Mouse (Mus musculus) forebrain, postnatal 0 days (tissue): ENCODE data around the gene Borcs5. TPM values are rescaled to one million over a fixed set of nuclear protein-coding genes. Genes with fewer than 3 reads are reported as not detected.

Experiments used
- ATAC-seq: fragments of 200-750 bp; cut with Nextera tagmentation; 2 replicates; pipeline ENCODE4 v1.8.0; 2017; ENCODE audit warnings: mild to moderate bottlenecking, moderate library complexity
- DNase-seq: peaks from one replicate; pipeline ENCODE4 v3.0.0-alpha.2; 2015
- H3K27ac ChIP-seq: fragments of 300-500 bp; sonication (generic); 2 replicates; pipeline ENCODE4 v1.5.1; 2014; ENCODE audit warnings: low read depth, mild to moderate bottlenecking, antibody characterized with exemption, low read length, moderate library complexity, mixed read lengths
- H3K27me3 ChIP-seq: fragments of 300-500 bp; sonication (generic); 2 replicates; pipeline ENCODE4 v1.6.1; 2014; ENCODE audit warnings: mild to moderate bottlenecking, low read length, mixed read lengths; ENCODE audit not compliant: insufficient read depth
- H3K36me3 ChIP-seq: fragments of 300-500 bp; sonication (generic); 2 replicates; pipeline ENCODE4 v1.6.1; 2014; ENCODE audit warnings: mild to moderate bottlenecking, moderate library complexity; ENCODE audit not compliant: insufficient read depth
- H3K4me1 ChIP-seq: fragments of 300-500 bp; sonication (generic); 2 replicates; pipeline ENCODE4 v1.6.1; 2014; ENCODE audit warnings: antibody characterized with exemption; ENCODE audit not compliant: insufficient read depth
- H3K4me2 ChIP-seq: fragments of 300-500 bp; sonication (generic); 2 replicates; pipeline ENCODE4 v1.6.1; 2014; ENCODE audit warnings: low read depth, mild to moderate bottlenecking, moderate library complexity
- H3K4me3 ChIP-seq: fragments of 300-500 bp; sonication (generic); 2 replicates; pipeline ENCODE4 v1.5.1; 2014; ENCODE audit warnings: low read depth, low read length, mixed read lengths
- H3K9ac ChIP-seq: fragments of 300-500 bp; sonication (generic); 2 replicates; pipeline ENCODE4 v1.6.1; 2014; ENCODE audit warnings: mild to moderate bottlenecking
- H3K9me3 ChIP-seq: fragments of 300-500 bp; sonication (generic); 2 replicates; pipeline ENCODE4 v1.6.1; 2016; ENCODE audit warnings: low read length
- CTCF ChIP-seq: sonication (generic); IDR thresholded peaks from 2 replicates; pipeline ENCODE4 v1.5.1; 2016; ENCODE audit warnings: antibody characterized with exemption, control low read depth, low read depth
- WGBS: fragments of 180-500 bp; shearing (Covaris S2); extraction: QIAGEN DNeasy Blood & Tissue Kit; methylation state at CpG from one replicate; pipeline ENCODE4 v1.1.7; 2014; 5-methylcytosine and 5-hydroxymethylcytosine counted together
- polyA plus RNA-seq: library from polyadenylated mRNA; unstranded; fragments of >200 nt; fragmentation: Nextera tagmentation; extraction: Ambion mirVana; gene quantifications from 2 replicates; pipeline ENCODE4 v1.2.1, GENCODE M21; 2015
- total RNA-seq: library from RNA; depleted of rRNA; stranded (reverse); fragments of >200 nt; gene quantifications from 2 replicates; pipeline ENCODE4 v1.2.3, GENCODE M21; 2014

The Borcs5 gene
- total and polyA plus RNA-seq, 2 experiments from 2014 or later, result 41.2 to 42.6 TPM

DNA sequence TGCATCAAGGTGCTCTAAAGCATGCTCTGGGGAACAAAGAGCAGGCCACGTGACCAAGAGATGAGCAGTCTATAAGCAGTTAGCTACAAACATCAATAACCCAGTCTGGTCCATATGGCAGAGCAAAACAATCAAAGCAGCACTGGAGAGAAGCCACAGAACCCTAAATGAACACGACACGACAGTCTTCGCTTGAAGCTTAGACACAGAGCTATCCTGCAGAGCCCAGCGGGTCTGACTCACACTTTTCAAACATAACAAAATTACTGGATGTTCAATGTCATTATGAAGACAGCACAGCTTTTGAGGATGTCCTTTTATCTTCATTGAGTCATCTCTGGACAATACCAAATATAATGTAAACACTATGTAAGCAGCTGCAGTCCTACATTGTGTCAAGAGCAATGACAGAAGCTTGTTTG, 94.5 kb downstream of the Borcs5 start:
- Histone ChIP-seq H3K4me2 (no peak overlapping the region), H3K27ac (no peak overlapping the region), H3K4me1 (no peaks in the 10 kb centered on the region), H3K9ac (no peak overlapping the region), H3K9me3 (no peaks in the 10 kb centered on the region), H3K36me3 (no peaks in the 10 kb centered on the region), H3K4me3 (no peak overlapping the region), H3K27me3 (no peaks in the 10 kb centered on the region)
- DNase-seq (no peak), ATAC-seq (peak; percentile 56; the same call in 1 of the 2 replicates)
- 49% methylated on average over 5 of the region's 5 CpGs for WGBS
- no peak for TF ChIP-seq CTCF

DNA sequence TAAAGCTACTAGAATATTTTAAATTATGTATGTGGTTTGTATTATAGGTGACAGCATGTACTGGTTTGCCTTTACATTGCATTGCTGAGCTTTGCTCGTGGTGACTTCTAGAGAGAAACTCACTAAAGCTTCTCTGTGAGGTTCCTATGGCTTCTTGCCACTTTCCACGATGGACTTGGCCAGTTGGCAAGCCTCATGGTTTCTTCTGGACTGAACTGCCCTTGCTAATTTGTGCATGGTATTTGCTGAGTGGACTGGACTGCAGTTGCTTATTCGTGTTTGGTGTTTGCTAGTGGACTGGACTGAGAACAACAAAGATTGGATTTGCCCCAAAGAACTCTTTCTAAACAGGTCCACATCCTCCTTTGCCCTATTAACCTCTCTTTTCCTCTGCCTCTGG, 97.5 kb downstream of the Borcs5 start:
- Histone ChIP-seq H3K4me3 (no peak overlapping the region), H3K27ac (no peak overlapping the region), H3K9me3 (no peaks in the 10 kb centered on the region), H3K4me1 (no peaks in the 10 kb centered on the region), H3K4me2 (no peak overlapping the region), H3K27me3 (no peaks in the 10 kb centered on the region), H3K36me3 (no peaks in the 10 kb centered on the region), H3K9ac (no peak overlapping the region)
- no peak for DNase-seq
- no peak for TF ChIP-seq CTCF
- no peak for ATAC-seq
- 66% methylated on average over 3 of the region's 3 CpGs for WGBS

DNA sequence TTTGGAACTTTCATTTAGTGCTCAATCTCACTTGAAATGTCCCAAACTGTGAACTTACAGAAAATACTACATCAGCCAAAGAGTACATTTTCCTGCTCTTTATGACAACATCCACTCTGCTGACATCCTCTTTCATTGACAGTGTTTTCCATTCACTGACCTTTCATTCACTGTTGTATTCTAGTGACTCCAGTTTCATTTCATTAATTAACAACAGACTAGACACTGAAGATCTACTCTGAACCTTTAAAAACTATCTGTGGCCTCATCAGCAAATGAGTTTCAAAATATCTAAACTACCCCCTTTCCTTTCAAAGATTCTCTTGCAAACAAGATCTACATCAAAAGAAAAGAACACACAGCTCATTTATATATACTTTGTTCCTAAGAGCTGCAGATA, 104.3 kb downstream of the Borcs5 start:
- DNase-seq, result no peak
- no peak for TF ChIP-seq CTCF

DNA sequence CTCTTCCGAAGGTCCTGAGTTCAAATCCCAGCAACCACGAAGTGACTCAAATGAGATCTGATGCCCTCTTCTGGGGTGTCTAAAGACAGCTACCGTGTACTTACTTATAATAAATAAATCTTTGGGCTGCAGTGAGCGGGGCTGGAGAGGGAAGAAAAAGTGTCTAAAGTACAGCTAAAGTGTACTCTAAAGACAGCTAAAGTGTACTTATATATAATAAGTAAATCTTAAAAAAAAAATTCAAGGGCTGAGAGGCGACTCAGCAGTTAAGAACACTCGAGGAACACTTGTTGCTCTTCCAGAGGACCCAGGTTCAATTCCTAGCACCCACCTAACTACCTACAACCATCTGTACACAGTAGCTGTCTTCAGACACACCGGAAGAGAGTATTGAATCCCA, 106.6 kb downstream of the Borcs5 start:
- no peak overlapping the region for H3K9ac ChIP-seq
- H3K9me3 ChIP-seq, result no peaks in the 10 kb centered on the region
- no peak for DNase-seq
- 96% methylated on average over 7 of the region's 7 CpGs for WGBS
- H3K27me3 ChIP-seq, result no peaks in the 10 kb centered on the region
- no peak overlapping the region for H3K4me2 ChIP-seq
- H3K27ac ChIP-seq, result no peak overlapping the region
- no peaks in the 10 kb centered on the region for H3K4me1 ChIP-seq
- no peaks in the 10 kb centered on the region for H3K36me3 ChIP-seq
- ATAC-seq, result no peak
- no peak overlapping the region for H3K4me3 ChIP-seq
- no peak for TF ChIP-seq CTCF

More for the DNA sequence above, 104.3 kb downstream of the Borcs5 start:
- no peaks in the 10 kb centered on the region for H3K27me3 ChIP-seq
- no peak overlapping the region for H3K4me3 ChIP-seq
- no peaks in the 10 kb centered on the region for H3K9me3 ChIP-seq
- H3K4me2 ChIP-seq, result no peak overlapping the region
- H3K36me3 ChIP-seq, result no peaks in the 10 kb centered on the region
- H3K4me1 ChIP-seq, result no peaks in the 10 kb centered on the region
- H3K27ac ChIP-seq, result no peak overlapping the region
- no peak for ATAC-seq
- no peak overlapping the region for H3K9ac ChIP-seq

DNA sequence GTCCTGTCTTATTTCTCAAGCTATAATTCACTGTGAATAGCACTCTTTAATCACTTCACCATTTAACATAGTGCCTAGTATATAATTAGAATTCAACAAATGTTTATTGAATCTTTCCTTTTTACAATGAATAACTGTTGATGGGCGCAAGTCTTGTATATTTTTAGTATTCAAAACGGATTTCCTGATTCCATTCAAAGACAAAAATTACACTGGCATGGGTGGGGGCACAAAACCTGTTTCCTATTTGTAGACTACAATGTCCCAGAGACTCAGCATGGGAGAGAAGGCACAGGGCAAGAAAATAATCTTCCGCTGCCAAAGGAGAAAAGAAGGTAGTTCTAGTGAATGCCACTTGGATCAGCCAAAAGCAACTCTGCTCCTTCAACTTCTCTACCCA, 108.8 kb downstream of the Borcs5 start:
- Histone ChIP-seq H3K27ac (no peak overlapping the region), H3K9ac (no peak overlapping the region), H3K27me3 (no peaks in the 10 kb centered on the region), H3K4me2 (no peak overlapping the region), H3K9me3 (no peaks in the 10 kb centered on the region), H3K36me3 (no peaks in the 10 kb centered on the region), H3K4me3 (no peak overlapping the region), H3K4me1 (no peaks in the 10 kb centered on the region)
- no peak for TF ChIP-seq CTCF
- 79% methylated on average over 3 of the region's 3 CpGs for WGBS
- ATAC-seq (no peak), DNase-seq (no peak)

DNA sequence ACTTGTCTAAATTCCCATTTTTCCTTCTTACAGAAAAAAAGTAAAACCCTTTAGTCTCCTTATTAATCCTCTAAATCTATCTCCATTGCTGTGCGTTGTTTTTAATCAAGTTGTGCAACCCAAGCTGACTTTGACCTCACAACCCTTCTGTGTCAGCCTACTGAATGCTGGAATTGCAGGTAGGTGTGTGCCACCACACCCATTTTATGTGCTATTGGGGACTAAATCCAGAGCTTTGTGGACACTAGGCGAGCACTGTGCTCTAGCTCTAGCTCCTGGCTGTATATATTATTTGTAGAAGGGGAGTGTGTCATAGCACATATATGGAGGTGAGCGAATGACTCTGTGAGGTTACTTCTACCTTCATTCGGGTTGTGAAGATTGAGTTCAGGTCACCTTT, 111.8 kb downstream of the Borcs5 start:
- Histone ChIP-seq H3K9ac (no peak overlapping the region), H3K27me3 (no peaks in the 10 kb centered on the region), H3K27ac (no peak overlapping the region), H3K4me2 (no peak overlapping the region), H3K4me1 (no peaks in the 10 kb centered on the region), H3K4me3 (no peak overlapping the region), H3K36me3 (no peaks in the 10 kb centered on the region), H3K9me3 (no peaks in the 10 kb centered on the region)
- TF ChIP-seq CTCF, result no peak
- no peak for ATAC-seq
- no peak for DNase-seq
- WGBS, result 98% methylated on average over 4 of the region's 4 CpGs

- DNase-seq (no peak), ATAC-seq (no peak)
- Histone ChIP-seq H3K27me3 (no peaks in the 10 kb centered on the region), H3K9me3 (no peaks in the 10 kb centered on the region), H3K4me3 (no peak overlapping the region), H3K36me3 (no peaks in the 10 kb centered on the region), H3K27ac (no peak overlapping the region), H3K4me1 (no peaks in the 10 kb centered on the region), H3K4me2 (no peak overlapping the region), H3K9ac (no peak overlapping the region)
- no peak for TF ChIP-seq CTCF
- 89% methylated on average over 5 of the region's 5 CpGs for WGBS
Measured at GRCm38 (mm10) chr6:134751883-134752647, 112.8 kb downstream of the Borcs5 start.
